Mouse (Mus musculus): ENCODE results near the gene Ccser2.

The Ccser2 gene

DNA sequence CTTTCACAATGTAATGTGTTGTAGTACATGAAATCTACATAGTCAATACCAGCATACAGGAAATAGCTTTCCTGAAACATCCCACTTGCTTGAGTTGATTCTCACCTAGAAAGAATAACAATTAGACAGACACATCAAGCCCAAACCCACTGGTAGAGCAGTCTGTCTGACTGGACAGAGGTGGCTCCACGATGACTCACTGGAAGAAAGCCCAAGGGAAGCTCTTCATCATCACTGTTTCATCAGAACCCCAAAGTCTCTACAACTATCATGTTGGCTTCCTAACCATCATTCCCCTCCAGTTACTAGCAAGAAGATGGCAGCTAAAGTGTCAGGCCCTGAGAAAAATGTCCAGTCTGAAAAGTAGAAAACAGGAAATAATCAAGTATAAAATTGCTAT, 83.5 kb downstream of the Ccser2 start:
- DNase-seq (ENCODE audit: extremely low read depth, insufficient read length, low spot score): no peak

DNA sequence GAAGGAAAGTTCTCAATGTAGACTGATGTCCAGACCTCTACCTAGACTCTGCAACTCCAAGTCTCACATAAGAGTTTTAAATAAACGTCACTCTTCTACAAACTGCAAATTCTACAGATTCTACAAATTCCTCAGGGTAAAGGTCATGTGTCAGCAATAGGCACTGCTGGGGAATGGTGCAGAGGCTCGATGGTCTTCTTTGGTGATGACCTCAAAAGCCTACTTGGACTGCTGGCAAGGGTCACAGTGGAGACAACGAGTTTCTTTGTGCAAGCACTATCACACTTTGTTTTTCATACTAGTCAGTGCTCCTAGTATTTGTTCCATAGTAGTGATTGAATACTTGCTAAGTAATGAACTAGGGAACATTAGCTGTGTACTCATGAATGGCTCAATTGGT, 85.0 kb downstream of the Ccser2 start:
- no peak for DNase-seq (ENCODE audit: extremely low read depth, insufficient read length, low spot score)

DNA sequence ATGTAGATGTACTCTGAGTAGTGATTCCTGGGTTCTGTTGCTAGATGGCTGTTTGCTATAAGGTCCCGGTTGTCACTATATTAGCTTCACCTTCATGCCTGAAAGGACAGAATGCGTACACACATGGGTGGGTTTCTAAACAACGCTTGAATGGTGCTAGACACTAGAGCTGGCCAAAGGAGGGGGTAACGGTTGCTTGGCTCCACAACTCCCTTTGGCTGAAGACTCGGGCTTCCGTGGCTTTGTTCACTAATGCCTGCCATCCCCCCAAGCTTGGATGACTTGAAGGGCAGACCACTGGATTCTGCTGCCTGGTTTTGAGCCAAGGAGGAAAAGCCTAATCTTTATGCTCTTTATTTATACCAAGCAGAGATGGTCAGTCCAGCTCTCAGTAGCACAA, 98.3 kb downstream of the Ccser2 start:
- DNase-seq (ENCODE audit: extremely low read depth, insufficient read length, low spot score): no peak

DNA sequence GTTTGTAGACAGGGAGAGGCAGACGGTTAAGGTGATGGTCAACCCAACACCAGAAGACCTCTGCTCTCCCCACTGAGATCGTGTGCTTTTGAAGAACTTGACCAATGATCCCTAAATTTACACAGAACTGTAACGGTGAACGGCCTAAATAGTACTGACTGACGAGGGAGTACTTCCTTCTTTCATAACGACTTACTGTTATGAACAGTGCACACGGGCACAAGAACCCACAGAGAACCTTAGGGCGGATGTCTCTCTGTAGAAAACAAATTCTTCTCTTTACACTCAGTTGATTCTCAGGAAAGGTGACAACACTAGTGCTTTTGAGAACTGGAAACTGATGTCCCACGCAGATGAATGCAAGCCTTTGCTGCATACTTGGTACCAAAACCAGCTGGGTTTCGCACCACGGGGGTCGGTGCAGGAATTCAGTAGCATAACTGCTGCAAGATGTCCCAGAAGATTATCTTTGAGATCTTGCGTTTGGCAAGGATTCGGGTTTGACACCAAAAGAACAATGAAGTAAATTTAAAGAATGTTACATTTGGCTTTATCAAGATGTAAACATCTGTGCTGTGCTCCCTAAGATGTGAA, 99.7 kb downstream of the Ccser2 start:
- no peak for DNase-seq (ENCODE audit: extremely low read depth, insufficient read length, low spot score)

DNA sequence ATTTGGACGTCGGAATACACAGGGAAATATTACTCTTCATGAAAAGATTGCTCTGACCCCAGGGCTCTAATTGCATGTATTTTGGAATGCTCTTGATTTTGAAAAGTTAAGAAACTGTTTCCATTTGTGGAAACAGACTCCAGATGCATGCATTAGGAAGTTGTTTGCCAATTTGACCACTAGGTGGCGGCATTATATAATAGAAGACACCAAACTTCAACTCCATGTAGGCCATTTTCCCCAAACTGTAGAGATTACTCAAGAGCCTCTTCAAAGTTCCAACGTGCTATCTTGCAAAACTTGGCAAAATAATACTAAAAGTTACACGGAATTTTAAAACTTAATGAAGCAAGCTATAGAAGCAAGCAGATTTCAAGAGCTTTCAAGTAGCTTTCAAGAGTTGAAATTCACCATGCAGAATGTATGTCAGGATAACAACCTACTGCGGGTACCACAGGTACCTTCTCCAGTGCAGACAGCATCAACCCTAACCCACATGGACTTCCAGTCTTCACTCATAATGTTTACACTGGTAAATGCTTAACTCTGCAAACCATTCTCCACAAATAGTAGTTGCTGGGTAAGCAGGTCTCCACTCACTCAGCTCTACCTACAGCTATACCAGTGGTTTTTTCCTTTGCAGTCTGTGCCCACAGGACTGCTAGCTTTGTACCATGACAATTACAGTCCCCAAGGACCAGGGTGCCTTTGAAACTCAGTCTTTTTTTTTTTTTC, 101.4 kb downstream of the Ccser2 start:
- DNase-seq (ENCODE audit: extremely low read depth, insufficient read length, low spot score): no peak

DNA sequence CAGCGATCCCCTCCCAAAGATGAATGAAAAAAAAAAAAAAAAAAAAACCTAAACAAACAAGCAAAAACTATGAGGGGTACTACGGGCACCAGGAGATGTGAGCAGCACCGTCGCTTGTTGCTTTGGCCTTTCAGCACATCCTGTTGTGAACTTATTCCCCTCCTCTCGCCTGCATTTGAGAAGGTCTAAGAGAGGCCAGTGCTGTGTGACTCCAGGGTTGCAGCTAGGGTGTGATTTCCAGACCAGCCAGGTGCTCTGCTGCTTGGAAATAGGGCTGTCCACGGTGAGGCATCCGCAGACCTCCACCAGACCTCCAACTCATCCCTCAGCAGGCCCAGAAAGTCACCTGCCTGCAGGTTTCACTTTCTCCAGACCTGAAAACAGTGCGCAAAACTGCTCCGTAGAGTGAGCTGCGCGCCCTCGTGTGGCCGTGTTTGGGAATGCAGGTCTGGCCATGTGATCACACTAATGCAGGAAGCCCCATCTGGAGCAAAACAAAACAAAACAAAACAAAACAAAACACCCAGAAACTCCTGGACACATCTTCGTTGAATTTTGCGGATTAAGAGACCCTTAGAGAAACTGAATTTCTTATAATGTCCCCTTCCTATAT, 104.6 kb downstream of the Ccser2 start:
- DNase-seq (ENCODE audit: extremely low read depth, insufficient read length, low spot score): peak; percentile 83

DNA sequence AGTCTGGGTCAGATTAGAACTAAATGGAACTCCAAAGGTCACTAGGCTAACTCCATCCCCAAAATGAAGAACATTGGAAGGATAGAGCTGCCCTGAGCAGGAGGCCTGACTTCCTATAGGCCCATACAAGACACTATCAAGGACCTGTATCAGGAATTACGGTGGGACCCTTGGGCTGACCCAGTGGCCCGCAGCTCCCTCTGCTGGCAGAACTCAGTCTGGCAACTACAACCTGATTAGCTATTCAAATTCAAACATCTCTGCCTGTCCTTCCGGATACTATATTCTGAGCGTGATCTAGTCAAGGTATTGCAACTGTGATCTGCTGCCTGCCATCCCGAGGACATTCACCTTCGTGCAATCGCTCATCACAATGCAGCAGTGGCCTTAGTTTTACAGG, 106.2 kb downstream of the Ccser2 start:
- DNase-seq (ENCODE audit: extremely low read depth, insufficient read length, low spot score): peak; percentile 70

DNA sequence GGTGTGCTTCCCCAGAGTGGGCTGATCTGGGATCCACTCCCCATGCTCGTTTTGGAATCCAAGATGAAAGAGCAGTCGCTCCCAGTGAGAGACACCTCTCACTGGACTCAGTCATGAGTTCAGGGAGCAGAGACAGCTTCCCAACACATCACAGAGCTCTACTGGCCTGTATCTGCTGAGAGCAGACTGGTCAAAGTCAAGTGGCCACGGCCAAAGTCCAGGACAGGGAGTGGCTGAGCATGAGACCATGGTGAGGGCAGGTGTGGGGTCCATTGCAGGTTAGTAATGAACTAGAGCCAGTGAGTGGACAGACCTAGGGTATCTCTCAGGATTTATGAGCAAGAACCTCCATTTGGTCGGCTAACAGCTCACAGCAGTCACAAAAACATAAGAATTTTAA, 109.6 kb downstream of the Ccser2 start:
- DNase-seq (ENCODE audit: extremely low read depth, insufficient read length, low spot score): no peak

DNA sequence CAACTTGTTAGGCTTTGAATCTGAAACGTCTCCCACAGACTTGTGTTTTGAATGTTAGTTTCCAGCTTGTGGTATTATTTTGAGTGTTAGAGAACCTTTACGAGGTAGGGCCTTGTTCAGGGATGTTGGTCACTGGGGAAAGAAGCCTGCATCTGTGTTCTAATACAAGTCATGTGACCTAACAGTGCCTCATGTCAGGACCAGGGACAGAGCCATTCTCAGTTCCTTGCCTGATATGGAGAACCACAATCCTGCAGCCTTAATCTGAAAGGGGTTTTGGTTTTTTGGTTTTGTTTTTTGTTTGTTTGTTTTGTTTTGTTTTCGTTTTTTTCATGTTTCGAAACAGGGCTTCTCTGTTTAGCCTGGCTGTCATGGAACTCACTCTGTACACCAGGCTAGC, 115.6 kb downstream of the Ccser2 start:
- DNase-seq (ENCODE audit: extremely low read depth, insufficient read length, low spot score): no peak

DNA sequence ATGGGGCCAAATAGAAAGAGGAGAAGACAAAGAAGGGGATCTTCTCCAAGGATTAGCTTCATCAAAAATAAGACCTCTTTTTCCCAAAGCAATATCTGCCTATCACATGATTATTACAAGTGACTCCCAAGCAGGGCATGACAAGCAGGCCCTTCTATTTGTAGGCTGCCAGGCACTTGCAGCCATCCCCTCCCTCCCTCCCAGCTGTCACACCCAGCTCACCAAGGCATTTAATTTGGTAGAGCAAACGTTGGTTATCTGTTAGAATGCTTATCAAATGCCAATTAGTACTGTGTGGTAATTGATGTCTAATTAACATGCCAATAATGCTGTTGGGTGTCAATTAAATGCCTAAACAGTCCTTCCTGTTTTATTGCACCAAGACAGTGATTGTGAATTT, 119.7 kb downstream of the Ccser2 start:
- DNase-seq (ENCODE audit: extremely low read depth, insufficient read length, low spot score): no peak
